Mouse (Mus musculus) neutrophil, adult 5-6 weeks (primary cell): ENCODE results near the gene Btg1. TPM values are rescaled to one million over a fixed set of nuclear protein-coding genes. Genes with fewer than 3 reads are reported as not detected.

Experiments
- ATAC-seq: fragments of 151-379, 151-347 bp; 2 replicates; pipeline ENCODE4 v1.8.0; 2017; ENCODE audit warnings: mild to moderate bottlenecking, moderate TSS enrichment; ENCODE audit not compliant: insufficient number of reproducible peaks, poor library complexity, low FRiP score, severe bottlenecking; ENCODE audit errors: extremely low read depth
- total RNA-seq: library from RNA; stranded (forward); fragments of 200-1000 nt; gene quantifications from 2 replicates; pipeline ENCODE4 v1.2.3, GENCODE M21; 2017

Gene Btg1
- total RNA-seq, 1 experiment from 2014 or later = 1,066 TPM

GRCm38 (mm10) chr10:96605856-96606255 lies 10.9 kb upstream of the Btg1 start:
- peak; percentile 55; the same call in 1 of the 2 replicates for ATAC-seq

GRCm38 (mm10) chr10:96607617-96608185 lies 9.1 kb upstream of the Btg1 start:
- no peak for ATAC-seq

GRCm38 (mm10) chr10:96609356-96610345 lies 7.2 kb upstream of the Btg1 start:
- no peak for ATAC-seq

GRCm38 (mm10) chr10:96616001-96616708 lies 651 bp upstream of the Btg1 start:
- ATAC-seq = no peak

GRCm38 (mm10) chr10:96617221-96617950 lies 580 bp downstream of the Btg1 start:
- ATAC-seq = no peak

- ATAC-seq = peak; percentile 34
Measured at GRCm38 (mm10) chr10:96617951-96618575, 1.3 kb downstream of the Btg1 start.

- ATAC-seq = no peak
Measured at GRCm38 (mm10) chr10:96619951-96620889, 3.4 kb downstream of the Btg1 start.

- ATAC-seq = peak; percentile 11; the same call in 1 of the 2 replicates
Measured at GRCm38 (mm10) chr10:96620890-96621271, 4.1 kb downstream of the Btg1 start.

- no peak for ATAC-seq
Measured at GRCm38 (mm10) chr10:96621361-96621945, 4.6 kb downstream of the Btg1 start.

GRCm38 (mm10) chr10:96621980-96622645 lies 5.3 kb downstream of the Btg1 start:
- ATAC-seq = no peak

- ATAC-seq = no peak
Measured at GRCm38 (mm10) chr10:96622761-96623632, 6.2 kb downstream of the Btg1 start.

- no peak for ATAC-seq
Measured at GRCm38 (mm10) chr10:96623633-96624195, 6.9 kb downstream of the Btg1 start.

GRCm38 (mm10) chr10:96624406-96624805 lies 7.6 kb downstream of the Btg1 start:
- no peak for ATAC-seq

GRCm38 (mm10) chr10:96625061-96625460 lies 8.3 kb downstream of the Btg1 start:
- no peak for ATAC-seq

GRCm38 (mm10) chr10:96625682-96626081 lies 8.9 kb downstream of the Btg1 start:
- ATAC-seq = no peak
